Mouse (Mus musculus) midbrain, embryonic 15.5 days (tissue): ENCODE measurements around the gene Rassf5. TPM values are rescaled to one million over a fixed set of nuclear protein-coding genes. Genes with fewer than 3 reads are reported as not detected.

ENCODE experiments used
- ATAC-seq: fragments of 200-750 bp; cut with Nextera tagmentation; replicated peaks from 2 replicates; pipeline ENCODE4 v1.8.0; 2017; ENCODE audit warnings: moderate TSS enrichment
- H3K27ac ChIP-seq: fragments of 300-500 bp; sonication (generic); 2 replicates; pipeline ENCODE4 v1.5.1; 2015; ENCODE audit warnings: mild to moderate bottlenecking, inconsistent platforms
- H3K27me3 ChIP-seq: fragments of 300-500 bp; sonication (generic); replicated peaks from 2 replicates; pipeline ENCODE4 v1.6.1; 2015; ENCODE audit warnings: inconsistent platforms
- H3K36me3 ChIP-seq: fragments of 300-500 bp; sonication (generic); replicated peaks from 2 replicates; pipeline ENCODE4 v1.6.1; 2015; ENCODE audit warnings: inconsistent platforms
- H3K4me1 ChIP-seq: fragments of 300-500 bp; sonication (generic); 2 replicates; pipeline ENCODE4 v1.6.1; 2015; ENCODE audit warnings: inconsistent platforms
- H3K4me2 ChIP-seq: fragments of 300-500 bp; sonication (generic); 2 replicates; pipeline ENCODE4 v1.6.1; 2015; ENCODE audit warnings: inconsistent platforms, mild to moderate bottlenecking, moderate library complexity
- H3K4me3 ChIP-seq: fragments of 300-500 bp; sonication (generic); 2 replicates; pipeline ENCODE4 v1.5.1; 2015; ENCODE audit warnings: mild to moderate bottlenecking, inconsistent platforms
- H3K9ac ChIP-seq: fragments of 300-500 bp; sonication (generic); 2 replicates; pipeline ENCODE4 v1.6.1; 2015; ENCODE audit warnings: mild to moderate bottlenecking, inconsistent platforms
- H3K9me3 ChIP-seq: fragments of 300-500 bp; sonication (generic); 2 replicates; pipeline ENCODE4 v1.6.1; 2016; ENCODE audit warnings: inconsistent platforms
- WGBS: fragments of 180-500 bp; shearing (Covaris S2); methylation state at CpG from one replicate; pipeline ENCODE4 v1.1.7; 2015; ENCODE audit warnings: mixed read lengths; 5-methylcytosine and 5-hydroxymethylcytosine counted together
- polyA plus RNA-seq: library from polyadenylated mRNA; unstranded; fragments of >200 nt; fragmentation: Nextera tagmentation; extraction: Ambion mirVana; gene quantifications from 2 replicates; pipeline ENCODE4 v1.2.1, GENCODE M21; 2015

Gene Rassf5
- polyA plus RNA-seq, result 3.2 and 3.6 TPM in 2 replicates

- H3K27ac ChIP-seq, result no peak within 1 kb of the TSS
- H3K9me3 ChIP-seq, result no peaks in the 10 kb centered on the region
- no peaks in the 10 kb centered on the region for H3K36me3 ChIP-seq
- peak within 1 kb of the TSS; percentile 60 for H3K9ac ChIP-seq
- ATAC-seq, result peak; percentile 74
- H3K4me3 ChIP-seq, result peak within 1 kb of the TSS; percentile 61
- peak within 1 kb of the TSS; percentile 64 for H3K4me2 ChIP-seq
- WGBS, result 1% methylated on average over 55 of the region's 60 CpGs
- peaks cover 21% of the 10 kb centered on the region; the same call in 1 of the 2 replicates for H3K27me3 ChIP-seq
- peaks cover 14% of the 10 kb centered on the region for H3K4me1 ChIP-seq
These were observed at the start of gene Rassf5 for GRCm38 (mm10) chr1:131245089-131245856. Gene Rassf5 (minus strand): TSS chr1:131245258.

- H3K4me3 ChIP-seq, result no peak overlapping the region
- H3K9me3 ChIP-seq, result no peaks in the 10 kb centered on the region
- no peak overlapping the region for H3K9ac ChIP-seq
- no peaks in the 10 kb centered on the region for H3K27me3 ChIP-seq
- WGBS, result 91% methylated on average over 2 of the region's 2 CpGs
- H3K36me3 ChIP-seq, result peaks cover 16% of the 10 kb centered on the region; the same call in 1 of the 2 replicates
- H3K4me2 ChIP-seq, result no peak overlapping the region
- no peak for ATAC-seq
- H3K27ac ChIP-seq, result no peak overlapping the region
- no peaks in the 10 kb centered on the region for H3K4me1 ChIP-seq
These were observed 48.8 kb upstream of the Rassf5 start for GRCm38 (mm10) chr1:131293922-131294250.

GRCm38 (mm10) chr1:131293221-131293921 lies 48.3 kb upstream of the Rassf5 start:
- no peaks in the 10 kb centered on the region for H3K9me3 ChIP-seq
- H3K4me3 ChIP-seq, result no peak overlapping the region
- 89% methylated on average over 4 of the region's 4 CpGs for WGBS

GRCm38 (mm10) chr1:131290648-131291047 lies 45.6 kb upstream of the Rassf5 start:
- H3K36me3 ChIP-seq, result peaks cover 16% of the 10 kb centered on the region; the same call in 1 of the 2 replicates
- H3K9ac ChIP-seq, result no peak overlapping the region
- 50% methylated on average over 2 of the region's 2 CpGs for WGBS
- no peaks in the 10 kb centered on the region for H3K4me1 ChIP-seq
- no peaks in the 10 kb centered on the region for H3K27me3 ChIP-seq
- no peak overlapping the region for H3K27ac ChIP-seq
- no peak overlapping the region for H3K4me3 ChIP-seq
- no peak for ATAC-seq
- no peak overlapping the region for H3K4me2 ChIP-seq
- no peaks in the 10 kb centered on the region for H3K9me3 ChIP-seq

More at GRCm38 (mm10) chr1:131293221-131293921, 48.3 kb upstream of the Rassf5 start:
- no peak for ATAC-seq
- Histone ChIP-seq H3K27ac (no peak overlapping the region), H3K9ac (no peak overlapping the region), H3K36me3 (peaks cover 17% of the 10 kb centered on the region; the same call in 1 of the 2 replicates), H3K27me3 (no peaks in the 10 kb centered on the region), H3K4me1 (no peaks in the 10 kb centered on the region), H3K4me2 (no peak overlapping the region)

GRCm38 (mm10) chr1:131288938-131289337 lies 43.9 kb upstream of the Rassf5 start:
- Histone ChIP-seq H3K36me3 (peaks cover 16% of the 10 kb centered on the region; the same call in 1 of the 2 replicates), H3K27me3 (no peaks in the 10 kb centered on the region), H3K9me3 (no peaks in the 10 kb centered on the region), H3K4me3 (no peak overlapping the region), H3K9ac (no peak overlapping the region), H3K27ac (no peak overlapping the region), H3K4me1 (0 out of 2 replicates have a peak, but pooled peaks cover 5% of the 10 kb centered on the region), H3K4me2 (no peak overlapping the region)
- 91% methylated on average over 6 of the region's 6 CpGs for WGBS
- no peak for ATAC-seq

GRCm38 (mm10) chr1:131287267-131287666 lies 42.2 kb upstream of the Rassf5 start:
- no peaks in the 10 kb centered on the region for H3K27me3 ChIP-seq
- no peak overlapping the region for H3K4me2 ChIP-seq
- peaks cover 9% of the 10 kb centered on the region; the same call in 1 of the 2 replicates for H3K36me3 ChIP-seq
- H3K9ac ChIP-seq, result no peak overlapping the region
- no peak overlapping the region for H3K27ac ChIP-seq
- H3K9me3 ChIP-seq, result no peaks in the 10 kb centered on the region
- 0 out of 2 replicates have a peak, but pooled peaks cover 6% of the 10 kb centered on the region for H3K4me1 ChIP-seq
- no peak for ATAC-seq
- no peak overlapping the region for H3K4me3 ChIP-seq
- WGBS, result 79% methylated on average over 2 of the region's 2 CpGs

- Histone ChIP-seq H3K27ac (no peak overlapping the region), H3K9me3 (no peaks in the 10 kb centered on the region), H3K9ac (no peak overlapping the region), H3K4me2 (no peak overlapping the region), H3K4me1 (0 out of 2 replicates have a peak, but pooled peaks cover 6% of the 10 kb centered on the region), H3K4me3 (no peak overlapping the region), H3K27me3 (no peaks in the 10 kb centered on the region), H3K36me3 (0 out of 2 replicates have a peak, but pooled peaks cover 8% of the 10 kb centered on the region)
- ATAC-seq, result no peak
- 84% methylated on average over 5 of the region's 5 CpGs for WGBS
These were observed 41.7 kb upstream of the Rassf5 start for GRCm38 (mm10) chr1:131286803-131287202.

GRCm38 (mm10) chr1:131284616-131285015 lies 39.6 kb upstream of the Rassf5 start:
- no peak overlapping the region for H3K27ac ChIP-seq

GRCm38 (mm10) chr1:131284167-131284566 lies 39.1 kb upstream of the Rassf5 start:
- ATAC-seq, result peak; percentile 56
- no peaks in the 10 kb centered on the region for H3K27me3 ChIP-seq
- no peak overlapping the region for H3K4me3 ChIP-seq
- no peak overlapping the region for H3K27ac ChIP-seq
- H3K36me3 ChIP-seq, result 0 out of 2 replicates have a peak, but pooled peaks cover 8% of the 10 kb centered on the region
- WGBS, result 63% methylated on average over 1 of the region's 1 CpGs
- no peak overlapping the region for H3K4me2 ChIP-seq
- no peak overlapping the region for H3K9ac ChIP-seq
- H3K4me1 ChIP-seq, result 0 out of 2 replicates have a peak, but pooled peaks cover 6% of the 10 kb centered on the region
- no peaks in the 10 kb centered on the region for H3K9me3 ChIP-seq

More at GRCm38 (mm10) chr1:131284616-131285015, 39.6 kb upstream of the Rassf5 start:
- Histone ChIP-seq H3K4me3 (no peak overlapping the region), H3K4me2 (no peak overlapping the region), H3K36me3 (0 out of 2 replicates have a peak, but pooled peaks cover 8% of the 10 kb centered on the region), H3K4me1 (0 out of 2 replicates have a peak, but pooled peaks cover 6% of the 10 kb centered on the region), H3K9ac (no peak overlapping the region), H3K27me3 (no peaks in the 10 kb centered on the region), H3K9me3 (no peaks in the 10 kb centered on the region)
- 86% methylated on average over 4 of the region's 4 CpGs for WGBS
- ATAC-seq, result no peak

GRCm38 (mm10) chr1:131281731-131282130 lies 36.7 kb upstream of the Rassf5 start:
- Histone ChIP-seq H3K27me3 (no peaks in the 10 kb centered on the region), H3K4me3 (no peak overlapping the region)
- ATAC-seq, result 0 out of 2 replicates have a peak, but pooled peaks have one; percentile 8

GRCm38 (mm10) chr1:131280280-131280679 lies 35.2 kb upstream of the Rassf5 start:
- Histone ChIP-seq H3K4me3 (no peak overlapping the region), H3K9me3 (no peaks in the 10 kb centered on the region), H3K9ac (no peak overlapping the region), H3K4me1 (0 out of 2 replicates have a peak, but pooled peaks cover 6% of the 10 kb centered on the region), H3K27ac (no peak overlapping the region), H3K36me3 (no peaks in the 10 kb centered on the region), H3K4me2 (no peak overlapping the region), H3K27me3 (no peaks in the 10 kb centered on the region)
- 67% methylated on average over 3 of the region's 3 CpGs for WGBS
- no peak for ATAC-seq

More at GRCm38 (mm10) chr1:131281731-131282130, 36.7 kb upstream of the Rassf5 start:
- Histone ChIP-seq H3K4me2 (no peak overlapping the region), H3K9ac (no peak overlapping the region), H3K36me3 (0 out of 2 replicates have a peak, but pooled peaks cover 2% of the 10 kb centered on the region), H3K27ac (no peak overlapping the region), H3K4me1 (0 out of 2 replicates have a peak, but pooled peaks cover 6% of the 10 kb centered on the region), H3K9me3 (no peaks in the 10 kb centered on the region)
- WGBS, result 54% methylated on average over 4 of the region's 4 CpGs

GRCm38 (mm10) chr1:131279456-131279776 lies 34.4 kb upstream of the Rassf5 start, which contains the start of gene Ikbke:
Gene Ikbke (minus strand): TSS chr1:131279606.
- ATAC-seq, result no peak
- no peak within 1 kb of the TSS for H3K27ac ChIP-seq
- WGBS, result 47% methylated on average over 4 of the region's 4 CpGs
- no peaks in the 10 kb centered on the region for H3K9me3 ChIP-seq
- H3K4me2 ChIP-seq, result no peak within 1 kb of the TSS
- H3K9ac ChIP-seq, result no peak within 1 kb of the TSS
- no peaks in the 10 kb centered on the region for H3K27me3 ChIP-seq
- no peak within 1 kb of the TSS for H3K4me3 ChIP-seq
- no peaks in the 10 kb centered on the region for H3K36me3 ChIP-seq
- 0 out of 2 replicates have a peak, but pooled peaks cover 5% of the 10 kb centered on the region for H3K4me1 ChIP-seq
